Mouse (Mus musculus) liver, adult 2 months (tissue): Measurements from ENCODE around the gene Gm16223. TPM values are rescaled to one million over a fixed set of nuclear protein-coding genes. Genes with fewer than 3 reads are reported as not detected.

Experiments
- DNase-seq: peaks from one replicate; pipeline ENCODE4 v3.0.0-alpha.2; 2011; ENCODE audit warnings: low read depth, low spot score; ENCODE audit errors: extremely low read depth
- H3K27ac ChIP-seq: fragments of 200-500 bp; replicated peaks from 2 replicates; pipeline ENCODE4 v1.5.1; 2012; ENCODE audit warnings: low read depth, mild to moderate bottlenecking, control low read depth, inconsistent platforms, low read length; ENCODE audit not compliant: insufficient read depth
- H3K27me3 ChIP-seq: fragments of 200-500 bp; 2 replicates; pipeline ENCODE4 v1.6.1; 2012; ENCODE audit warnings: mild to moderate bottlenecking, moderate library complexity, low read length, inconsistent platforms; ENCODE audit not compliant: control insufficient read depth, insufficient read depth
- H3K36me3 ChIP-seq: fragments of 200-500 bp; 2 replicates; pipeline ENCODE4 v1.6.1; 2012; ENCODE audit warnings: low read length, inconsistent platforms; ENCODE audit not compliant: control insufficient read depth, insufficient read depth
- H3K4me1 ChIP-seq: fragments of 200-500 bp; 2 replicates; pipeline ENCODE4 v1.6.1; 2011; ENCODE audit warnings: low read length; ENCODE audit not compliant: control insufficient read depth, insufficient read depth
- H3K4me3 ChIP-seq: fragments of 200-500 bp; 2 replicates; pipeline ENCODE4 v1.5.1; 2011; ENCODE audit warnings: low read depth, mild to moderate bottlenecking, control low read depth, low read length, moderate library complexity; ENCODE audit not compliant: insufficient read depth
- H3K79me2 ChIP-seq: fragments of 200-500 bp; 2 replicates; pipeline ENCODE4 v1.6.1; 2012; ENCODE audit warnings: inconsistent platforms, mild to moderate bottlenecking, low read length, moderate library complexity; ENCODE audit not compliant: control insufficient read depth, insufficient read depth
- H3K9ac ChIP-seq: fragments of 200-500 bp; 2 replicates; pipeline ENCODE4 v1.6.1; 2012; ENCODE audit warnings: low read depth, mild to moderate bottlenecking, control low read depth, inconsistent platforms, low read length
- CTCF ChIP-seq: fragments of 200-500 bp; IDR thresholded peaks from 2 replicates; pipeline ENCODE4 v1.5.1; 2011; ENCODE audit warnings: low read depth, low read length, control low read depth
- POLR2A ChIP-seq: fragments of 200-500 bp; IDR thresholded peaks from 2 replicates; pipeline ENCODE4 v1.6.1; 2011; ENCODE audit warnings: low read length, control low read depth; ENCODE audit not compliant: insufficient read depth; ENCODE audit errors: extremely low read depth
- WGBS: fragments of 180-500 bp; shearing (Covaris S2); methylation state at CpG from one replicate; pipeline ENCODE4 v1.1.7; 2018; 5-methylcytosine and 5-hydroxymethylcytosine counted together
- polyA plus RNA-seq: library from polyadenylated mRNA; depleted of rRNA; stranded (reverse); fragments of >200 nt; gene quantifications from 2 replicates; pipeline ENCODE4 v1.2.3, GENCODE M21; 2012
- total RNA-seq: library from RNA; depleted of rRNA; stranded (reverse); fragments of >200 nt; gene quantifications from 2 replicates; pipeline ENCODE4 v1.2.3, GENCODE M21; 2014

The Gm16223 gene
- total and polyA plus RNA-seq, 2 experiments: not detected

DNA sequence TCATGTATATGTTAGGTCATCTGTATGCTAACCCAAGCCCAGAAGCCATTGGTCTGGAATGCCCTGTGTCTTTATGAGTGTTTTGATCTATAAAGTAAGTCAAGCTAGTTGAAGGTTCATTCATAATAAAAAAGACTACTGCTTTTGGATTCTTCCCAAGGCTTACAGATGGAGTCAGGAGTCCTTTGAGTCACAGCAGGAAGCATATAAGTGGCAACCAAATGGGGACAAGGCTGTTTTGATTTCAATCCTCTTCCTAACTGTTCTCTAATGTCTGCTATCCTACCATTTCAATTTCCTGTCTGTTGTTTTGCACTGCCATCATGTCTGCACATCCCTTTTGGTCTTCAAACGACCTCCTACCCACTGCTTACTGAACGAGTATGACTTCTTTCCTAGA lies 2.7 kb upstream of the Gm16223 start:
- no peaks in the 10 kb centered on the region for H3K36me3 ChIP-seq
- H3K79me2 ChIP-seq: no peaks in the 10 kb centered on the region
- H3K4me1 ChIP-seq: no peaks in the 10 kb centered on the region
- WGBS: 43% methylated on average over 2 of the region's 2 CpGs
- H3K27ac ChIP-seq: no peak overlapping the region
- no peak for TF ChIP-seq CTCF
- no peak for TF ChIP-seq POLR2A
- DNase-seq: no peak
- H3K27me3 ChIP-seq: no peaks in the 10 kb centered on the region
- H3K4me3 ChIP-seq: no peak overlapping the region
- H3K9ac ChIP-seq: no peak overlapping the region

GRCm38 (mm10) chr5:42067075-42067474 lies 685 bp upstream of the Gm16223 start:
- 75% methylated on average over 3 of the region's 3 CpGs for WGBS
- no peak overlapping the region for H3K9ac ChIP-seq
- no peaks in the 10 kb centered on the region for H3K4me1 ChIP-seq
- H3K79me2 ChIP-seq: no peaks in the 10 kb centered on the region
- H3K36me3 ChIP-seq: no peaks in the 10 kb centered on the region
- TF ChIP-seq POLR2A (no peak), CTCF (no peak)
- H3K27ac ChIP-seq: no peak overlapping the region
- H3K27me3 ChIP-seq: no peaks in the 10 kb centered on the region
- H3K4me3 ChIP-seq: no peak overlapping the region
- no peak for DNase-seq

DNA sequence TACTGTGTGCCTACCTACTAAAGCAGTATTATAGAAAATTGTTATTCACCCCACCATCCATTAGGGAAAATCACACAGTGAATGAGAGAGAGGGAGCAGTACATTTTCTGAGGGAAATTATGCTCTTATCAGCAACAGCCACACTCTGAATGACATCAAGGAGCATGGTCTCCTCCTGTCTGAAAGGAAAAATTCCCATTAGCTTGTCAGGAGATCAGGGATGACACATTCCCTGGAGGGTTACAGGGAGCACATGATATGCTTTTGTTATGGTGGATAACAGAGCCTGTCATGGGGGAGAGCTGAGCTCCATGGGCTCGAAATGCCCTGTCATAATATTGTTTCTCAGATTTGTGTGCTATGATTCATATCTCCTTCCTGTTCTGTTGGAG lies 424 bp downstream of the Gm16223 start:
- H3K4me1 ChIP-seq: no peaks in the 10 kb centered on the region
- no peaks in the 10 kb centered on the region for H3K36me3 ChIP-seq
- no peak overlapping the region for H3K4me3 ChIP-seq
- TF ChIP-seq CTCF (no peak), POLR2A (no peak)
- WGBS: 62% methylated on average over 1 of the region's 1 CpGs
- DNase-seq: no peak
- no peak overlapping the region for H3K27ac ChIP-seq
- H3K79me2 ChIP-seq: no peaks in the 10 kb centered on the region
- H3K27me3 ChIP-seq: no peaks in the 10 kb centered on the region
- H3K9ac ChIP-seq: no peak overlapping the region

GRCm38 (mm10) chr5:42116586-42117346 lies 49.0 kb downstream of the Gm16223 start:
- DNase-seq: no peak
- no peak overlapping the region for H3K4me3 ChIP-seq
- H3K36me3 ChIP-seq: no peaks in the 10 kb centered on the region
- no peaks in the 10 kb centered on the region for H3K4me1 ChIP-seq
- WGBS: 77% methylated on average over 5 of the region's 5 CpGs
- no peak overlapping the region for H3K27ac ChIP-seq
- TF ChIP-seq POLR2A (no peak), CTCF (no peak)
- H3K9ac ChIP-seq: no peak overlapping the region
- no peaks in the 10 kb centered on the region for H3K79me2 ChIP-seq
- no peaks in the 10 kb centered on the region for H3K27me3 ChIP-seq

GRCm38 (mm10) chr5:42125562-42125961 lies 57.8 kb downstream of the Gm16223 start:
- Histone ChIP-seq H3K4me3 (no peak overlapping the region), H3K9ac (no peak overlapping the region), H3K27ac (no peak overlapping the region), H3K4me1 (no peaks in the 10 kb centered on the region), H3K36me3 (no peaks in the 10 kb centered on the region), H3K27me3 (no peaks in the 10 kb centered on the region), H3K79me2 (no peaks in the 10 kb centered on the region)
- no peak for TF ChIP-seq POLR2A
- TF ChIP-seq CTCF: no peak
- no peak for DNase-seq

GRCm38 (mm10) chr5:42155626-42156025 lies 87.9 kb downstream of the Gm16223 start:
- Histone ChIP-seq H3K4me1 (no peaks in the 10 kb centered on the region), H3K27me3 (no peaks in the 10 kb centered on the region), H3K9ac (no peak overlapping the region), H3K4me3 (no peak overlapping the region), H3K27ac (no peak overlapping the region), H3K79me2 (no peaks in the 10 kb centered on the region), H3K36me3 (no peaks in the 10 kb centered on the region)
- TF ChIP-seq POLR2A (no peak), CTCF (no peak)
- WGBS: 70% methylated on average over 3 of the region's 3 CpGs
- DNase-seq: no peak
